Mouse (Mus musculus) lung, adult 2 months (tissue): ENCODE data around the gene Smtnl1.

Experiments used
- CTCF ChIP-seq: fragments of 200-500 bp; IDR thresholded peaks from 2 replicates; pipeline ENCODE4 v1.5.1; 2011; ENCODE audit warnings: mild to moderate bottlenecking, low read length, control low read depth; ENCODE audit not compliant: insufficient read depth
- POLR2A ChIP-seq: fragments of 200-500 bp; IDR thresholded peaks from 2 replicates; pipeline ENCODE4 v1.6.1; 2011; ENCODE audit warnings: low read depth, mild to moderate bottlenecking, control low read depth, low read length, borderline replicate concordance; ENCODE audit errors: extremely low read depth

- TF ChIP-seq POLR2A, result no peak
- TF ChIP-seq CTCF, result no peak
These were observed 28.1 kb upstream of the Smtnl1 start for GRCm38 (mm10) chr2:84850407-84851129.
